Mouse (Mus musculus): Measurements from ENCODE around the gene Tra2b.
"Not testable (repeated sequence)": the region's sequence is repeated elsewhere in the genome, so short reads cannot be mapped to it uniquely, and the experiment has no call there.

Tra2b gene

DNA sequence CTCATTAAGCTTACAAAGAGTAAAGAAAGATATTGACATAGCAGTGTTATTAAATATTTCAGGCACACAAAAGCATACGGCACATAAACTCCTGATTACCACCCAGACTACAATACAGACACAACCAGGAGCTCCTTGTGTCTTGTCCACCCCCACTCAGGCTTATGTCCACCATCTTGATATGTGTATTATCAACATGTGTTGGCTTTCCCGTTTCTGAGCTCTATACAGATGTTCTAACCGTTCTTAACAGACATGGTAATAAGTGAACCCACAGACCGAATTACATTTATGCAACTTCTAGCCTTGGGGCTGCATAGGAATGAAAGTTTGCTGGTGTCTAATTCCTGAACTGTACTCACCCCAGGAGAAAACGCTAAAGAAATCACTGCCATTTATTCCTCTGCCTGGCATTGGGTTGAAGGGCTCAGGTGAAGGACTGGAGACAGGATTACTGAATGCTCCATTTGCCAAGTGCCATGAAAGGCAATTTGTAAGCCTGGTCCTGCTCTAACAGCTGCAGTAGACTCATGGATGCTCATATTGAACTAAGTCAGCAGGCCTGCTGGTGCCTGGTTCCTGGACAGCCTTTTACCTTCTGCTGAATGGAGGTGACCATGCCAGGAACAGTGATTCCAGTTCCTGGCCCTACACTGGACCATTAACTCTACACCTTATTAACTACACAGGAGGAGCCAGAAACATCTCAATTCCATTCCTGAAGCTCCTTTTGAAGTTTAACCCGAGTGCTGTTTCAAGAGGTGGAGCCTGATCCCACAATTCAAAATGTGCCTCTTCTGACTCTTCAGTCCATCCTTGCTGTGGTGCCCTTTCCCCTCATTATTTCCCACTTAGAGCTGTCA is 24.2 kb downstream of the Tra2b start:
- peak in 1 of 2 experiments; percentile 23 for DNase-seq

DNA sequence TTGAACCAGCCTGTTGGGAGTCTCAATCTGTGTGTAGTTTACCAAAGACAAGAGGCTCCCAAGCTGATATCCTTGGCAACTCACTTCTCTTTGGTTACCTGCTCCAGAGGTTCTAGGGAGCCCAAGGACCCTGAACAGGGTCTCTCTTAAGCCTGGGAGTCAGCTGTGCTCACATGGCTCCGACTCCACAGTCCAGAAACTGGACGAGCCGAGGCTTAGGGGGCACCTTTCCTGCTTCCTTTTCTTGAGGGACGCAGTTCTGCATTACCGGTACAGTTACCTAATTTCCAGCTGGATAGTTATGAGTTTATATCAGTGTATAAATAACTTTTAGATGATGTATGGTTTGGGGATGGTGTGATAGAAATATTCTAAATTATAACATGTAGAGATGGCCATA is 24.9 kb downstream of the Tra2b start:
- DNase-seq = no peak

DNA sequence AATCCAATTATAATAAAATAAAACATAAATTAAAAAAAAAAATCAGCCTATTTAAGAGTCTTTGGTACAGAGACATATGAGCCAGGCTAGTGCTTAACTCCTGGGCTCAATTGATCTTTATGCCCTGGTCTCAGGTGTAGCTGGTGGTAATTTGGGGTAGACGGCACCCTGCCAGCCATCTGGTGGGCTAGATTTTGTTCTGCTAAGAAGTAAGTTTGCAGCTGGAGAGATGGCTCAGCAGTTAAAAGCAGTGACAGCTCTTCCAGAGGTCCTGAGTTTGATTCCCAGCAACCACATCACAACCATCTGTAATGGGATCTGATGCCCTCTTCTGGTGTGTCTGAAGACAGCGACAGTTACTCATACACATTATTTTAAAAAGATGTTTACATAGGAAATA is 25.8 kb downstream of the Tra2b start:
- no peak for DNase-seq

- no peak for DNase-seq
These were observed 26.7 kb downstream of the Tra2b start for GRCm38 (mm10) chr16:22238928-22239620.

DNA sequence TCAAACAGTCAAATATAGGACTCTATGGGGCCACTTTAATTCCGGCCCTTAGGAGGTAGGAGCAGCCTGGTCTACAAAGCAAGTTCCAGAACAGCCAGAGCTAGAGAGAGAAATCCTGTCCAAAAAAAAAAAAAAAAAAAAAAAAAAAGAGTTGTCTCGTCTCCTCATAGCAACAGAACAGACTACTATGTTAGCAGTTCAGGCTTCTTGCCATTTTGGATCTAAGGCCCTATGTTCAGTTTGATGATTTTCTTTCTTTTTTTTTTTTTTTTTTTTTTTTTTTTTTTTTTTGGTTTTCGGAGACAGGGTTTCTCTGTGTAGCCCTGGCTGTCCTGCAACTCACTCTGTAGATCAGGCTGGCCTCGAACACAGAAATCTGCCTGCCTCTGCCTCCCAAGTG is 27.4 kb downstream of the Tra2b start:
- DNase-seq = not testable (repeated sequence)

DNA sequence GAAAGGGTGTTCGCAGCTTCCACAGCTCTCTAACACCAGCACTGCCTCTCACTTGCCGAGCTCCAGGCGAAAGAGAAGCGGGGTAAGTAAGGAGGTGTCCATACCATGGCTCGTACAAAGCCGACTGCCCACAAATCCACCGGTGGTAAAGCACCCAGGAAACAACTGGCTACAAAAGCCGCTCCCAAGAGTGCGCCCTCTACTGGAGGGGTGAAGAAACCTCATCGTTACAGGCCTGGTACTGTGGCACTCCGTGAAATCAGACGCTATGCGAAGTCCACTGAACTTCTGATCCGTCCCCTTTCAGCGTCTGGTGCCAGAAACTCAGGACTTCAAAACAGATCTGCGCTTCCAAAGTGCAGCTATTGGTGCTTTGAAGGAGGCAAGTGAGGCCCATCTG is 29.0 kb downstream of the Tra2b start:
- DNase-seq = no peak

GRCm38 (mm10) chr16:22234535-22234934 is 31.3 kb downstream of the Tra2b start:
- no peak for DNase-seq

DNA sequence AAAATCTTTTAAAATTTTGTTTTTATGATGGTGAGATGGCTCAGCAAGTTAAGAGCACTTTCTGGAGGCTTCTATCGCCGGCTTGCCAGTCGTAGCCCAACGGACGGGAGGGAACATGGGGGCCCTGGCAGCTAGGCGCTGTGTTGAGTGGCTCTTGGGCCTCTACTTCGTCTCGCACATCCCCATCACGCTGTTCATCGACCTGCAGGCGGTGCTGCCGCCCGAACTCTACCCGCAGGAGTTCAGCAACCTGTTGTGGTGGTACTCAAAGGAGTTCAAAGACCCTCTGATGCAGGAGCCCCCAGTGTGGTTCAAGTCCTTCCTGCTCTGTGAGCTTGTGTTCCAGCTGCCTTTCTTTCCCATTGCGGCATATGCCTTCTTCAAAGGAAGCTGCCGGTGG is 35.5 kb downstream of the Tra2b start:
- DNase-seq = not testable (repeated sequence)

DNA sequence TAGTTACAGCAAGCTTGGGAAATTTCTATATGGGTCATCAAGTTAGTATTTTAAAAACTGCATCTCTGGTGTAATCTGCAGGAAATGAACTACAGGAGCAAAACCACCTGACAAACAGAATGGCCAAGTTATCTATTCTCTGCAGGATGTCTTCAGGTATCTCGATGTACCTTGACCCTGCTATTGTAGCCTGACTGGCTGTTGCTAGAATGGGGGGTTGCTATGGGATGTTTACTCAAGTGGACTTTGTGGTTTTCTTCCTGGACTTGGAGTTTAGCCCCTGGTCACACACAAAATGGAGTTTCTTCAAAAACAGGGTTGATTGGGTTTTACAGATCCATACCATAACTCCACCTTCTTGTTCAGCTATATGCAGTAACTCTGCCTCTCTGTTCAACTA is 62.3 kb downstream of the Tra2b start:
- no peak for DNase-seq

- no peak for DNase-seq
These were observed 63.9 kb downstream of the Tra2b start for GRCm38 (mm10) chr16:22201858-22202257.

DNA sequence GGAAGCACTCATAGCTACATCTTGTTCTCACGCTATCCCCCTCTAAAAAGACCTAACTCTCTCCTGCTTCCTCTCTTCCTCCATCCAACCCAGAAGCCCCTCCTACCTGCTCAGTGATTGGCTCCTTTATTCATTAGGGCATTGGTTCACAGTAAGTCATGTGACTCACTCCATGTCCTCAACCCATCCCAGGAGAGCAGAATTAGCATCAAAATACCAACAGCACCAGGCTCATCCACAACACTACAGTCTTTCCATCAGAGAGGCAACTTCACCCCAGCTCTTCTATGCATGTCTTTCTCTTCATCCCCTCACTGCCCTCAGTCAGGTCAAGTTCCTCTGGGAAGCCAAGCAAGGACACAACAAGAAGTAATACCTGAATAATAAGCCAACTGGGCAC is 65.3 kb downstream of the Tra2b start:
- DNase-seq = no peak

Measured in kidney, adult 8-10 months (tissue).